In genomic region chr11:75679439-75680171, GRCm38 (mm10) we compare ENCODE assay signal across 8 mouse cellular contexts. TPM values are rescaled to one million over a fixed set of nuclear protein-coding genes. Genes with fewer than 3 reads are reported as not detected.
DNase-seq lines count a peak whose midpoint lies in the region; ATAC-seq lines count a peak whose summit lies in the region.

No protein-coding gene starts in this region.

- H3K9ac ChIP-seq in intestine, embryonic 16.5 days (ENCODE audit: low read depth, low read length) = peak overlapping the region; percentile 98
- H3K9ac ChIP-seq in midbrain, embryonic 16.5 days (ENCODE audit: low read depth, low read length) = peak overlapping the region; percentile 94

- peak overlapping the region; percentile 67 for H3K4me2 ChIP-seq in intestine, embryonic 16.5 days (ENCODE audit: low read depth, low read length)
- H3K4me2 ChIP-seq in midbrain, embryonic 16.5 days (ENCODE audit: low read length) = peak overlapping the region; percentile 83

- no peaks in the 10 kb centered on the region for H3K27me3 ChIP-seq in intestine, embryonic 16.5 days (replicated peaks; ENCODE audit: control insufficient read depth, insufficient read depth, low read length)
- no peaks in the 10 kb centered on the region for H3K27me3 ChIP-seq in midbrain, embryonic 16.5 days (ENCODE audit: control insufficient read depth, insufficient read depth, low read depth, low read length)

- H3K4me1 ChIP-seq in intestine, embryonic 16.5 days (ENCODE audit: control insufficient read depth, insufficient read depth, low read length) = peaks cover 5% of the 10 kb centered on the region
- peaks cover 15% of the 10 kb centered on the region for H3K4me1 ChIP-seq in midbrain, embryonic 16.5 days (ENCODE audit: control insufficient read depth, insufficient read depth, low read length)

- no peaks in the 10 kb centered on the region; the same call in 1 of the 2 replicates for H3K36me3 ChIP-seq in intestine, embryonic 16.5 days (ENCODE audit: control insufficient read depth, insufficient read depth, low read length)
- H3K36me3 ChIP-seq in midbrain, embryonic 16.5 days (ENCODE audit: control insufficient read depth, insufficient read depth, low read length) = peaks cover 2% of the 10 kb centered on the region; the same call in 1 of the 2 replicates

- peak overlapping the region; percentile 96 for H3K27ac ChIP-seq in intestine, embryonic 16.5 days (ENCODE audit: low read length)
- peak overlapping the region; percentile 94 for H3K27ac ChIP-seq in midbrain, embryonic 16.5 days (ENCODE audit: low read length)

- WGBS in intestine, embryonic 16.5 days = under 1% methylated on average over 43 of the region's 43 CpGs
- WGBS in midbrain, embryonic 16.5 days = under 1% methylated on average over 42 of the region's 43 CpGs

- DNase-seq in 3134 (ENCODE audit: extremely low read depth, insufficient read length, low spot score) = peak; percentile 80
- DNase-seq in MEL-GATA-1-ER (ENCODE audit: extremely low read depth, low read depth) = peak; percentile 31
- DNase-seq in embryo, embryonic 10.5 days (ENCODE audit: low spot score) = peak; percentile 74
- DNase-seq in liver = peak; percentile 82
- DNase-seq in spleen, postnatal 14 days (ENCODE audit: low spot score in 2 of 2) = peak; percentile 50 to 53

- H3K4me3 ChIP-seq in intestine, embryonic 16.5 days (ENCODE audit: low read length) = peak overlapping the region; percentile 95
- peak overlapping the region; percentile 98 for H3K4me3 ChIP-seq in midbrain, embryonic 16.5 days (ENCODE audit: low read depth, low read length)

- H3K9me3 ChIP-seq in intestine, embryonic 16.5 days (ENCODE audit: control insufficient read depth, low read length) = no peaks in the 10 kb centered on the region
- H3K9me3 ChIP-seq in midbrain, embryonic 16.5 days (replicated peaks; ENCODE audit: control insufficient read depth, low read length, poor library complexity, severe bottlenecking) = no peaks in the 10 kb centered on the region

- ATAC-seq in granulocyte monocyte progenitor cell, adult 5-6 weeks (replicated peaks; ENCODE audit: poor library complexity, severe bottlenecking) = peak; percentile 65
- peak; percentile 78 for ATAC-seq in intestine, embryonic 16.5 days
- ATAC-seq in midbrain, embryonic 16.5 days = peak; percentile 88

RNA-seq across cellular contexts. Expression of gene Crk, which starts 0.5 kb away (rescaled TPM):
- 23.8 and 31.7 TPM in 2 replicates for total RNA-seq in granulocyte monocyte progenitor cell, adult 5-6 weeks (2014; fragmentation: Nextera tagmentation)
- 33.2 and 38.1 TPM in 2 replicates for total RNA-seq in granulocyte monocyte progenitor cell, adult 5-6 weeks (2017)
- 91.0 and 94.1 TPM in 2 replicates for polyA plus RNA-seq in intestine, embryonic 16.5 days (2015; fragmentation: Nextera tagmentation; extraction: Ambion mirVana)
- polyA plus RNA-seq in midbrain, embryonic 16.5 days (2015; fragmentation: Nextera tagmentation; extraction: Ambion mirVana) = 105 and 118 TPM in 2 replicates

RNA-seq across cellular contexts. Expression of gene Myo1c, which starts 29.3 kb away (rescaled TPM):
- total RNA-seq in granulocyte monocyte progenitor cell, adult 5-6 weeks (2014; fragmentation: Nextera tagmentation) = 21.2 and 22.1 TPM in 2 replicates
- total RNA-seq in granulocyte monocyte progenitor cell, adult 5-6 weeks (2017) = 9.7 and 14.8 TPM in 2 replicates
- 45.5 and 51.2 TPM in 2 replicates for polyA plus RNA-seq in intestine, embryonic 16.5 days (2015; fragmentation: Nextera tagmentation; extraction: Ambion mirVana)
- polyA plus RNA-seq in midbrain, embryonic 16.5 days (2015; fragmentation: Nextera tagmentation; extraction: Ambion mirVana) = 10.3 and 10.8 TPM in 2 replicates

RNA-seq across cellular contexts. Expression of gene Inpp5k, which starts 48.8 kb away (rescaled TPM):
- 37.3 and 40.0 TPM in 2 replicates for total RNA-seq in granulocyte monocyte progenitor cell, adult 5-6 weeks (2014; fragmentation: Nextera tagmentation)
- 26.0 and 35.6 TPM in 2 replicates for total RNA-seq in granulocyte monocyte progenitor cell, adult 5-6 weeks (2017)
- 20.8 and 21.9 TPM in 2 replicates for polyA plus RNA-seq in intestine, embryonic 16.5 days (2015; fragmentation: Nextera tagmentation; extraction: Ambion mirVana)
- 40.0 and 40.2 TPM in 2 replicates for polyA plus RNA-seq in midbrain, embryonic 16.5 days (2015; fragmentation: Nextera tagmentation; extraction: Ambion mirVana)

RNA-seq across cellular contexts. Expression of gene Ywhae, which starts 53.1 kb away (rescaled TPM):
- 470 and 493 TPM in 2 replicates for total RNA-seq in granulocyte monocyte progenitor cell, adult 5-6 weeks (2014; fragmentation: Nextera tagmentation)
- total RNA-seq in granulocyte monocyte progenitor cell, adult 5-6 weeks (2017) = 364 and 374 TPM in 2 replicates
- 648 and 718 TPM in 2 replicates for polyA plus RNA-seq in intestine, embryonic 16.5 days (2015; fragmentation: Nextera tagmentation; extraction: Ambion mirVana)
- polyA plus RNA-seq in midbrain, embryonic 16.5 days (2015; fragmentation: Nextera tagmentation; extraction: Ambion mirVana) = 1,507 and 1,584 TPM in 2 replicates

Comparison
In these comparisons a context has a peak if more than half of its experiments do, and no peak if none do; other contexts are left out.
1. Peak in every context shown above with its lines: DNase-seq, ATAC-seq, H3K4me3 ChIP-seq and H3K27ac ChIP-seq.
2. DNase-seq: peak in every context shown above with its lines; median percentile 82 in liver; 80 in 3134; 74 in embryo, embryonic 10.5 days; 52 in spleen, postnatal 14 days; 31 in MEL-GATA-1-ER.